Mouse (Mus musculus) small intestine, adult 2 months (tissue): ENCODE results near the gene Slc25a40. TPM values are rescaled to one million over a fixed set of nuclear protein-coding genes. Genes with fewer than 3 reads are reported as not detected.

Experiments used
- H3K27ac ChIP-seq: fragments of 200-500 bp; 2 replicates; pipeline ENCODE4 v1.5.1; 2012; ENCODE audit warnings: low read depth, low read length, control low read depth, inconsistent platforms; ENCODE audit not compliant: insufficient read depth
- H3K27me3 ChIP-seq: fragments of 200-500 bp; 2 replicates; pipeline ENCODE4 v1.6.1; 2012; ENCODE audit warnings: mild to moderate bottlenecking, moderate library complexity, low read length, inconsistent platforms; ENCODE audit not compliant: control insufficient read depth, insufficient read depth
- H3K36me3 ChIP-seq: fragments of 200-500 bp; 2 replicates; pipeline ENCODE4 v1.6.1; 2012; ENCODE audit warnings: mild to moderate bottlenecking, low read length, control low read depth, inconsistent platforms; ENCODE audit not compliant: control insufficient read depth, insufficient read depth
- H3K4me1 ChIP-seq: fragments of 200-500 bp; 2 replicates; pipeline ENCODE4 v1.6.1; 2012; ENCODE audit warnings: low read length, inconsistent platforms, mixed read lengths; ENCODE audit not compliant: control insufficient read depth, insufficient read depth, insufficient read length
- H3K4me3 ChIP-seq: fragments of 200-500 bp; 2 replicates; pipeline ENCODE4 v1.5.1; 2012; ENCODE audit warnings: low read depth, mild to moderate bottlenecking, control low read depth, inconsistent platforms, low read length, moderate library complexity
- CTCF ChIP-seq: fragments of 200-500 bp; IDR thresholded peaks from 2 replicates; pipeline ENCODE4 v1.5.1; 2012; ENCODE audit warnings: low read depth, mild to moderate bottlenecking, control low read depth, inconsistent platforms, low read length, moderate library complexity, mixed read lengths; ENCODE audit not compliant: insufficient replicate concordance, insufficient read length; ENCODE audit errors: extremely low read depth
- POLR2A ChIP-seq: fragments of 200-500 bp; IDR thresholded peaks from 2 replicates; pipeline ENCODE4 v1.6.1; 2012; ENCODE audit warnings: low read depth, mild to moderate bottlenecking, control low read depth, inconsistent platforms, low read length, moderate library complexity
- WGBS: fragments of 180-500 bp; shearing (Covaris S2); methylation state at CpG from one replicate; pipeline ENCODE4 v1.1.7; 2018; 5-methylcytosine and 5-hydroxymethylcytosine counted together
- polyA plus RNA-seq: library from polyadenylated mRNA; depleted of rRNA; stranded (reverse); fragments of >200 nt; gene quantifications from 2 replicates; pipeline ENCODE4 v1.2.3, GENCODE M21; 2012; rRNA removed

Gene Slc25a40
- polyA plus RNA-seq: 0.37 and 0.39 TPM in 2 replicates

DNA sequence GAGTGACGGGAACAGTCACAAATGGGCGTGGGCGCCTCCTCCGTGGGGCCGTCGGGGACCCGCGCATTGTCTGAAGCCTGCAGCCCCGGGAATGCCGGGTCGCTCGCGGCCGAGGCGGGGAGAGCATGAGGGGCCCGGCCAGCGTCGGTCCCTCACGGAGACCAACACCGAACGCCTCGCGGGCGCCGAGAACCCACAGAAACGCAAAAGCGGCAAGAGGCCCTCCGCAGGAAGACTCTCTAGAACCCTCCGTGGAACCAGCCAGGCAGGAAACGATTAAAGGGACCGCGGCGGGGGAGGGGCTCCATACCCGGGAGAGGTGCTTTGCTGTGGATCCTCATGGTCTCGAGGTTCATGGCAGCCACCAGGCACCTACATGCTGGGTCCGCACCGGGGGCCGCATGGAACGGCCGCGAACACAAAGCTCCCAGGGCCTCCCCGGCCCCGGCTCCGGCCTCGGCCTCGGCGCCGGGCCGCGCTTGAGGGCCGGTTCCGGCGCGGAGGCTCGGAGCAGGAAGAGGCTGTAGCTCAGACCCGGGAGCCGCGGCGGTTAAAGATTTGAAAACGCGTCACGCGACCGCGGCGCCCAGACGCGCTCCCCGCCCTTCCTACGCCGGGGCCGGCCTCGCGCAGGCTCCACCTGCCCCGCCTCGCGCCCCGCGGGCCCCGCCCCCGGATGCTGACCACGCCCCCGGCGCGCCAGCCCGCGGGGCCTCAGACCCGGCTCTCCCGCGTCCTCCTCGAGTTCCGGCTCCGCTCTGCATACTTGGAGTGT is at the start of gene Slc25a40, which contains the start of gene Dbf4:
TSS of gene Slc25a40 (plus strand) at position 694 of the 775 bp plus-strand sequence.
TSS of gene Dbf4 (minus strand) at position 560 of the 775 bp plus-strand sequence.
- under 1% methylated on average over 93 of the region's 93 CpGs for WGBS
- Histone ChIP-seq H3K4me1 (peaks cover 2% of the 10 kb centered on the region; the same call in 1 of the 2 replicates), H3K36me3 (peaks cover 8% of the 10 kb centered on the region; the same call in 1 of the 2 replicates), H3K27me3 (no peaks in the 10 kb centered on the region), H3K4me3 (peak within 1 kb of the TSS; percentile 99), H3K27ac (peak within 1 kb of the TSS; percentile 40)
- no peak for TF ChIP-seq CTCF
- TF ChIP-seq POLR2A: 0 out of 2 replicates have a peak, but pooled peaks have one; percentile 28

DNA sequence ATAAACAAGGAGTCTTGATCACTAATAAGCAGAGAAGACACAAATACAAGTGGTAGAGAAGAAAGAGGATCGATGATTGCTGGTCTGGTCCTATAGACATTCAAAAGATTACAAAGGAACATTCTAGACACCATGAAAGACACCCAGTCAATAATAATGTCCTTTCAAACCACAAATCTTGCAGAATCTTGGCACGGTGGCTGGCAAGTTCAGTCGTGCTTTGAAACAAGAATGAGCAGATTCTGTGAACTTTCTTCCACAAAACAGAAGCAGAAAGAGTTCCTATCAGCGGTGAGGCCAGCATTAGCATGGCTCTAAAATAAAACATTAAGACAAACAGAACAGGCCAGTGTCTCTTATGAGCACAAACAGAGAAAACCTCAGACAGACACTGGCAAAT is 49.2 kb upstream of the Slc25a40 start:
- 77% methylated on average over 4 of the region's 4 CpGs for WGBS
- TF ChIP-seq CTCF: no peak
- no peak for TF ChIP-seq POLR2A

DNA sequence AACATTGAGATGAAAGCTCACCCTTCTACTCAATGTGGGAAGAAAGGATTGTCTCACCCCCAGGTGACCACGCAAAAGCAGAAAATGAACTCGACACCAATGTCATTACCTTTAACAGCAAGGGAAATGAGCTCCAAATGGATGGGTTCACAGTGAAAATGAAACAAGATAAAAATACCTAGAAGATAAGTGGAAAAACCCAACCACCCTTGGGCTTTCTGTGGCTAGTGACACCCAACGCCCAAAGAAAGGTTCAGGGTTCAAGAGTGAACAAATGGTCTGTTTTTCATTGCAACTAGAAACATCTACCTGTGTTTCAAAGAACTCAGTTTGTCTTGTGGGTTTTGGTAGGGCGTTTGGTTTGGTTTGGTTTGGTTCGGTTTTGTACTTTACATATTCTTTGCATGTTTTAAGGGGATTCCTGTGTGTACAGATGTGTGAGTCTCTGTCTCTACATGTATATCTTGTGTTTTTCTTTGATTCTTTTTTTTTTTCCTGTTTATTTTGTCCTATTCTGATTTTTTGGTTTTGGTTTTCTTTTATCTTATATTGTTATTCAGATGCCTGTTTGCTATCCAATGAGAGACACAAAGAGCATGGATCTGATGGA is 48.2 kb upstream of the Slc25a40 start:
- no peak overlapping the region for H3K27ac ChIP-seq
- no peaks in the 10 kb centered on the region for H3K27me3 ChIP-seq
- H3K4me3 ChIP-seq: no peak overlapping the region
- 67% methylated on average over 5 of the region's 5 CpGs for WGBS
- H3K36me3 ChIP-seq: no peaks in the 10 kb centered on the region
- H3K4me1 ChIP-seq: no peaks in the 10 kb centered on the region
- TF ChIP-seq CTCF (no peak), POLR2A (no peak)

More for the DNA sequence above, 49.2 kb upstream of the Slc25a40 start:
- Histone ChIP-seq H3K27ac (no peak overlapping the region), H3K4me1 (no peaks in the 10 kb centered on the region), H3K4me3 (no peak overlapping the region), H3K27me3 (peaks cover 2% of the 10 kb centered on the region; the same call in 1 of the 2 replicates), H3K36me3 (no peaks in the 10 kb centered on the region)

DNA sequence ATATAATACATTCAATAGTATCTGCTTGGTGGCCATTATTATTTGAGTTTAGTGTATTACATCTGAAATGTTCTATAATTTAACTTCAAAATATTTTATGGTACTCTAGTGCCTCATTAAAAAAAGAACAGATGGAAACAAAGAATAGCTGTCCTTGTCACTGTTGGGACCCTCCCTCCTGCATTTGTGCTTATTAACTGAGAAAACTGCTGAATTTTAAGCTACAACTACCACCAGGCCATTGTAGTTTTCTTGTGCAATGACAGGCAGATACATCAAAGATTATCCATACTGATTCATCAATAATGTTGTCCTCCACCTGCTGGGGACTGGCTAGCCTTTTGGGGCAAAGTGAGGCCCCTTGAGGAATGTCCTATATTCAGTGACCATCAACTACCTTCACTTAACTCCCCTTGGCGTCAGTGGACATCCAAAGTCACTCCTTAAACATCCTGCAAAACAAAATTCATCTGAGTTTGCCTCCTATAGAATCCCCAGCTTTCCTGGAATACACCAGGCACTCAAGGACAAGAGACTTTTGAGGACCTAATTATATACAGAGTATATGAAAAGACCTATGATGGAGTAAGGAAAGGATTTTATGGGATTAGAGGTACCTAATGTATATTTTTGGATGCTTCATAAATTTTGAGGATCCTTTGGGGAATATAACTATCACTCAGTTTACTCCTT is 28.6 kb upstream of the Slc25a40 start:
- H3K4me3 ChIP-seq: no peak overlapping the region
- TF ChIP-seq CTCF: no peak
- no peak for TF ChIP-seq POLR2A
- no peak overlapping the region for H3K27ac ChIP-seq
- 70% methylated on average over 1 of the region's 1 CpGs for WGBS
- H3K4me1 ChIP-seq: no peaks in the 10 kb centered on the region
- peaks cover 11% of the 10 kb centered on the region for H3K36me3 ChIP-seq
- no peaks in the 10 kb centered on the region for H3K27me3 ChIP-seq

DNA sequence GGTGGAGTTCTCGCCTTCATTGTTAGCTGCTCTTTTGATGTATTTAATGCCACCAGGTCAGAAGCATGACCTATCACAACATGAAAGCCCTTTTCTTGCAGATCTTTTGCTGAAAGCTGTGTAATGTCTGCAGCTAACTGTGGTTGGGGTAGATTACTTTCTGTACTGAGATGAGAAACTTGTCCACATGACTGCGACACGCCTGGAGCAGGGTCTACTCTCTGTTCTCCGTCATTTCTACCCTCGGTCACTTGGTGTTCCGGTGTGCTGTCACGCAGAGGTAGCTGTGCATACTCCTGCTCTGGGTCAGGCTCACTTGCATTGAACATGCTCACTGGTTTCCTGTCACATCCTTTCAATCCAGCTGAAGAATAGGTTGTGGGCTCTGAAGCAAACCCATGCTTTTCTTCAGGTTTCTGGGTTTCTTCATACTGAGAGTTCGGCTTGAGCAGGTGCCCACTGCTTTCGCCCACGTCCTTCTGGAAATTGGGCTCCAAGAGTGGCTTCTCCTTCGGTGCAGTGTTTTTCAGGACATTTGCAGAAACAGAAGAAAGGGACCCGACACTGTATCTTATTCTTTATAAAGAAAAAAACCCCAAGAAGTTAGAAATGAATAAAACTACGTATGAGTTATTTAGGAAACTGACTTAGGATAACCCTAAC is 24.9 kb upstream of the Slc25a40 start:
- Histone ChIP-seq H3K36me3 (peaks cover 18% of the 10 kb centered on the region), H3K27me3 (no peaks in the 10 kb centered on the region), H3K4me1 (no peaks in the 10 kb centered on the region), H3K27ac (no peak overlapping the region), H3K4me3 (no peak overlapping the region)
- no peak for TF ChIP-seq POLR2A
- TF ChIP-seq CTCF: no peak
- 95% methylated on average over 13 of the region's 13 CpGs for WGBS

DNA sequence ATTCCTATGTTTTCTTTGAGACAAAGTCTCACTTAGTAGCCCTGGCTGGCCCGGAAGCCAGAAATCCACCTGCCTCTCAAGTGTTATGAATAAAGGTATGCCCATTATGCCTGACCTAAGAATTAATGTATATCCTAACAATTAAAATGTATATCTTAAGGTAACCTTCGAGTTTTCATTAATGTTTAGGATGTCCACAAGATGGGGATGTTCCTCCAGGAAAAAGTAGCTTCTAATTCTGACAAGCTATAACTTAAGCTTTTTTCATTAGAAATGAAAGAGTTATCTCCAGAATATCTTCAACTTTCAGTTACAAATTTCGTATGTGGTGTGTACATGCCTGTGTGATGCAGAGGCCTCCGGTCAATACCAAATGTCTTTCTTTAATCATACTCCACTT is 13.9 kb upstream of the Slc25a40 start:
- H3K4me3 ChIP-seq: no peak overlapping the region
- no peaks in the 10 kb centered on the region for H3K27me3 ChIP-seq
- H3K4me1 ChIP-seq: no peaks in the 10 kb centered on the region
- TF ChIP-seq CTCF (no peak), POLR2A (no peak)
- peaks cover 22% of the 10 kb centered on the region for H3K36me3 ChIP-seq
- WGBS: 83% methylated on average over 4 of the region's 4 CpGs
- no peak overlapping the region for H3K27ac ChIP-seq
